In the genomic region with DNA sequence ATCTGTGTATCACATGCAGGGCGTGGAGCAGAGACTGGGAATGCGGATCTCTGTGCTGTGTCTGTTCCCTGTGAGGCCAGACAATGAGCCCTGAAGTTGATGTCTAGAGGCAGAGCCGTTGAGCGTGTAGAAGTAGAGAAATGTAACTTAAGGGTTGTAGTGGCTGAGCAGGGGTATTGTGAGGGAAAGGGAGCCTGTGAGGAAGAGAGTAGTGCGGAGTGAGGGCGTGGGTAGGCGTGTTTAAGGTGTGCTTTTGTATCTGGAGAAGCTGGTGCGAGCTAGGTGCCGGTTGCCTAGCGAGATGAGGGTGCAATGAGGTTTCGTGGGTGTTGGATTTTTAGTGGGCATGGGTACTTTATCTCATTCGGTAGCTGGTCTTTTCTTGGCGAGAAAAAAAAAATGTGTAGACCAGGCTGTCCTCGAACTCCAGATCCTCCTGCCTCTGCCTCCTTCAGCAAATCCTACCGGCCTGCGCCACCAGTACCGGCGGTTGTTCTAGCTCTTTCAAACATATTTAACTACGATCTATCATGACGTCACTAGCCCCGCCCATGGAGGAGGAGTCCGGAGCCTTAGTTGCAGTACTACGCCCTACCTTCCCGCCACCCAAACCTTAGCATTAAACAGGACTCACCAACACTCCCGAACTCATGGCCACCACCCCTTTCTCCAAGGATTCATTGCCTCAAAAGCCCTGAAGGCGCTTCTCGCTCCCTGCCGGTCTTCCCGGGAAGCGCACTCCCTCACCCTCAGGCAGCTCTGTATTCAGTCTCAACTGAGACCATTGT, we compare ENCODE assay signal across 8 mouse cellular contexts. TPM values are rescaled to one million over a fixed set of nuclear protein-coding genes. Genes with fewer than 3 reads are reported as not detected.
DNase-seq lines count a peak whose midpoint lies in the region; ATAC-seq lines count a peak whose summit lies in the region.

No protein-coding gene starts in this region.

- no peaks in the 10 kb centered on the region for H3K36me3 ChIP-seq in hindbrain, embryonic 16.5 days (ENCODE audit: control insufficient read depth, insufficient read depth, low read length)
- no peaks in the 10 kb centered on the region for H3K36me3 ChIP-seq in macrophage (ENCODE audit: inconsistent target)

- WGBS in hindbrain, embryonic 16.5 days = under 1% methylated on average over 30 of the region's 30 CpGs
- 3% methylated on average over 30 of the region's 30 CpGs for WGBS in macrophage (ENCODE audit: missing documents)

- peak overlapping the region; percentile 91 for H3K27ac ChIP-seq in hindbrain, embryonic 16.5 days (ENCODE audit: low read depth, low read length)
- no peak overlapping the region for H3K27ac ChIP-seq in macrophage

- no peaks in the 10 kb centered on the region for H3K27me3 ChIP-seq in hindbrain, embryonic 16.5 days (replicated peaks; ENCODE audit: control insufficient read depth, insufficient read depth, low read length)

- H3K4me3 ChIP-seq in hindbrain, embryonic 16.5 days (ENCODE audit: low read length) = peak overlapping the region; percentile 56
- H3K4me3 ChIP-seq in macrophage (ENCODE audit: inconsistent target) = peak overlapping the region; percentile 43

- no peaks in the 10 kb centered on the region for H3K9me3 ChIP-seq in hindbrain, embryonic 16.5 days (ENCODE audit: control insufficient read depth, low read length)

- peak; percentile 91 for ATAC-seq in hindbrain, embryonic 16.5 days

- peak overlapping the region; percentile 77 for H3K4me2 ChIP-seq in hindbrain, embryonic 16.5 days (ENCODE audit: low read length)

- H3K4me1 ChIP-seq in hindbrain, embryonic 16.5 days (ENCODE audit: control insufficient read depth, insufficient read depth, low read depth, low read length) = peaks cover 7% of the 10 kb centered on the region; the same call in 1 of the 2 replicates

- peak overlapping the region; percentile 69 for H3K9ac ChIP-seq in hindbrain, embryonic 16.5 days (ENCODE audit: low read depth, low read length)

- DNase-seq in T-cell, adult 2 months (ENCODE audit: low spot score) = peak; percentile 94
- DNase-seq in cerebellum, postnatal 36 days = peak; percentile 92 to 96
- DNase-seq in frontal cortex, postnatal 36 days (ENCODE audit: low spot score in 2 of 2) = peak; percentile 97 to 99
- peak; percentile 94 to 97 for DNase-seq in left cerebral cortex, adult 18-20 months (ENCODE audit: low spot score in 2 of 2)
- peak; percentile 98 for DNase-seq in right cerebral cortex, adult 18-20 months
- peak; percentile 73 for DNase-seq in urinary bladder, postnatal 10 days (ENCODE audit: low spot score)

- H3K79me2 ChIP-seq in macrophage (ENCODE audit: inconsistent target) = no peaks in the 10 kb centered on the region

RNA-seq across cellular contexts. Expression of a gene that starts 25.1 kb away (rescaled TPM):
- polyA plus RNA-seq in hindbrain, embryonic 16.5 days (2015; fragmentation: Nextera tagmentation; extraction: Ambion mirVana) = 0.11 and 0.15 TPM in 2 replicates
- total RNA-seq in left cerebral cortex, adult 18-20 months (2021) = not detected
- not detected for total RNA-seq in macrophage (2018; cell fraction: chromatin; rRNA removed)
- not detected for total RNA-seq in macrophage (2018; cell fraction: cytosol; rRNA removed)
- not detected for total RNA-seq in macrophage (2018; cell fraction: nucleus; rRNA removed)
- polyA plus RNA-seq in macrophage (2018) = 0.22 TPM in 1 of 3 replicates, not detected in the others

RNA-seq across cellular contexts. Expression of a gene that starts 41.1 kb away (rescaled TPM):
- 1.3 and 1.5 TPM in 2 replicates for polyA plus RNA-seq in hindbrain, embryonic 16.5 days (2015; fragmentation: Nextera tagmentation; extraction: Ambion mirVana)
- total RNA-seq in left cerebral cortex, adult 18-20 months (2021) = not detected
- not detected for total RNA-seq in macrophage (2018; cell fraction: chromatin; rRNA removed)
- total RNA-seq in macrophage (2018; cell fraction: cytosol; rRNA removed) = not detected
- total RNA-seq in macrophage (2018; cell fraction: nucleus; rRNA removed) = not detected
- not detected in 3 replicates for polyA plus RNA-seq in macrophage (2018)
